Mouse (Mus musculus) adrenal gland (tissue): ENCODE results near the gene Dnajb13.

ENCODE experiments used
- intact Hi-C: fragments of 180-260 bp; cut with DNase I; formaldehyde crosslinking; loops from one replicate; pipeline ENCODE4 v1.15.1; 2025
- long read RNA-seq, 2 experiments: library from polyadenylated mRNA; unstranded; transcript quantifications; one replicate each; pipeline ENCODE4 v2.0.0; 2020; ENCODE audit warnings: borderline replicate concordance in 1 of 2; ENCODE audit not compliant: insufficient replicate concordance in 1 of 2

Gene Dnajb13
- long read RNA-seq, experiment 1 = 0 reads
- long read RNA-seq, experiment 2, partial matches to known transcripts = 1 of 1 reads
- long read RNA-seq, experiment 2, other reads (novel, unspliced or antisense) = 0 of 1 reads

DNA sequence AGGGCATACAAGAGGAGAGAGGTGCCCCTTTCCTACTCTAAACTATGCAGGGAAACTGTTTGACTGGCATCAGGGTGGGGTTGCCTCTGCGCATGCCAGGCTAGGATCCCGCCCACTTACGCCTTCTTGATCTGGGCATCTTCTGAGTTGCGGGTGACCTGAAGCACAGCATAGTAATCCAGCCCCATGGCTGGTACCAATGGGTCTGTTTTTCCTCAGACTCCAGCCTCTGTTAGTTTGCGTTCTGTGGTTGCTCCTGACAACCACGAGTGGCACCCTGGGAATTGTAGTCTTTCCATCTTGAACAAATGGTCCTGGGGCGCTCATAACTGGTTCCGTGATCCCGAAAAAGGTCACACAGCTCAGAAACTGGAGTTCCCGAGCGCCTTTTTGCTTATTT is at the start of gene Dnajb13:
Gene Dnajb13 (minus strand): TSS at position 388 of the 400 bp plus-strand sequence.
- intact Hi-C loops = loop anchor here (5.0 to 10.0 kb wide), 2 partner anchors 58 to 290 kb away; no protein-coding TSS in a partner anchor

DNA sequence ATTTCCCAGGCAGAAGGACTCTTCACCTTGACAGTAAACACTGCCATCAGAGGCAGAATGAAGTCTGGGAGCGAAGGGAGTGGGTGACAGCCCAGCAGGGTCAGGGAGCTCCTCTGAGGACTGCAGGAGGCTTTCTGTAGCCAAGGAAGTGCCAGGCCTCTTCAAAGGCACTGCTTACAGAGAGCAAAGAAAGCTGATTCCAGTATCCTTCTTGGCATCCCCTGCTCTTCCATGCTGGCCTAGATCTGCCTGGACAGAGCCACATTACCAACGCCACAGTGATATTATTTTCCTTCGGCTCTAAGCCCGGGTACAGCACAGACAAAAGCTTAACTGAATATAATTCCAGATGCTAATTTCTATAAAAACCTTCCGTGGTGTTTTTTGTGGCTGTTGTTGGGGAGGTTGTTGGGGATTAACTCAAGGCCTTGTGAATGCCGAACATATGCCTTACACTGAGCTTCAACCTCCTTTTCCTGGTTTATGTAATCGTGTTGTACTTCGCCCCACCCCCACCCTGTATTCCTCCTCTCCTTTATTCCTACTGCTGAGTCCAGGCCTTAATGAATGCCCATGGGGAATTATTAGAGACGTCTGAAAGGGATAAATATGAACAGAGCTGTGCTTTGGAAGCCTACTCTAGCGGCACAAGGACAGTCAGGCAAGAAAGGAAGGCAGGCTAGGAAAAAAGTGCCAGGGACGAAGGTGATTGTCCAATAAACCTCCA is 47.3 kb upstream of the Dnajb13 start:
- intact Hi-C loops = no loop called here

DNA sequence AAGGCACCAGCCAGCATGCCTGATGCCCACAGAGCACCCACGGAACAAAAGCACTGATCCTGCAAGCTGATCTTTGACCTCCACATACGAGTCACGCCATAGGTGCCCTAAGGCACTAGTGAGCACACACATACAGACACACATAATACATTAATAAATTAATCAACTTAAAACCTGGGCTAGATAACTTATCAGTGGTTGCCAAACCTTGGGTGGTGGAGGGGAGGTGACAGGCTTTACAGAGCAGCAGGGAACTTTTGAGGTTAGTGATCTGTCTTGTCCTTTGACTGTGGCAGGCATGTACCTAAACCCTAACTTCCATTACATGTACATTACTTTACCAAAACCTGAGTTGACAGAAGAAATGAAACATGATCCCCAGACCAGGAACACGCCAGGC is 44.6 kb upstream of the Dnajb13 start:
- intact Hi-C loops = no loop called here

DNA sequence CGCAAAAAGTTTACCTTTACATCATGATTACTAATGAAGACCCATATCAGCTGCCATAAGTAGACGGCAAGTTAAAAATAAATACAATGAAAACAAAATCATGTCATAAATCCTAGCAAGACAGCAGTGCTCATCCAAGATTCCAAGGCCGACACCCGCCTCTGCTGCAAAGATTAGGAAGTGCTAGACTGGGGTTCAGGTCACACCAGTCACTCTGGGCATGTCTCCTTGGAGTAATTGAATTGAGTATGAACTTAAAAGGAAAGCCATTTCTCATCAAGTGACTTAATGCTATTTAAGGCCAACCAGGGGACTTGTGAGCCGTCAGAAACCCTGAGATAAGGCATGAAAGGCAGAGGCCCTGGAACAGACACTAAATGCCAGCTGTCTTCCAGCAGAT is 42.5 kb upstream of the Dnajb13 start:
- intact Hi-C loops = no loop called here

DNA sequence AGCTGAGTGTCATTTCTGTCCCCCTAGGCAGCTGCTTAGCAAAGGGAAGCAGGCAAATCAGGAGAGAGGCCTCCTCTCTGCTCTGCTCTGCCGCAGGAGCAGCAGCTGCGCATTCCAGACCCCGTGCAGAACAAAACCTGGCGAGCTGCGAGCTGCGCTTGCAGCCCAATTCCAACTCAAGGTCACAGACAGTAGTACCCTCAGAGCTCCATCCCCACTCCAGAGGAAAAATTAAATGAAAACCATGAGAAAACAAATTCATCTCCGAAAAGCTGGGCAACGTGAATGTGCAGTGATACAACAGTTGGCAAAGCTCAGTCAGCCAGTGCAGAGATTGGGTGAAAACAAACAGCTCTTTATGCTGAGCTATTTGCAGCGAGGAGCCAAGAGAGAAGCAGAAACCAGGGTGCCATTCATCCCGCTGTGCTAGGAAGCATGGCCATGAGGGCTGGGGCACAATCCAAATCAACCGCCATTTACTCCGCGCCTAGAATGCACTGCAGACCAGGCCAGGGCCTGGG is 40.7 kb upstream of the Dnajb13 start:
- intact Hi-C loops = no loop called here

DNA sequence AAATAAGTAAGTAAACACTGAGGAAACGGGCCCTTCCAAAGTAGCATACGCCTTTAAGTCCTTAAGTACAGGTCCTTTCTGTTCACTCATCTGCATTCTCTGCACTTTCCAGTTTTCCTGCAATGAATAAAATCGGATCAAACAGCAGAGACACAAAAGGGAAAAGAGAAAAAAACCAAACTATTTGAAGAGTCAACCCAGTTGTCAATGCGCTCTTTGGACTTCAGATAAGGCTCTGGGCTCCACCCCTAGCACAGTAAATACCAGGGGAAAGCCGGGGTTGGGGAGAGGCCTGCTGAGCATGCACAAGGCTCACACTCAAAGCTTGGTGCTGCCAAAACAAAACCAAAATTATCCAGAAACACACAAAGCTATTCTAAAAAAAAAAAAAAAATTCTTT is 40.2 kb upstream of the Dnajb13 start:
- intact Hi-C loops = no loop called here

DNA sequence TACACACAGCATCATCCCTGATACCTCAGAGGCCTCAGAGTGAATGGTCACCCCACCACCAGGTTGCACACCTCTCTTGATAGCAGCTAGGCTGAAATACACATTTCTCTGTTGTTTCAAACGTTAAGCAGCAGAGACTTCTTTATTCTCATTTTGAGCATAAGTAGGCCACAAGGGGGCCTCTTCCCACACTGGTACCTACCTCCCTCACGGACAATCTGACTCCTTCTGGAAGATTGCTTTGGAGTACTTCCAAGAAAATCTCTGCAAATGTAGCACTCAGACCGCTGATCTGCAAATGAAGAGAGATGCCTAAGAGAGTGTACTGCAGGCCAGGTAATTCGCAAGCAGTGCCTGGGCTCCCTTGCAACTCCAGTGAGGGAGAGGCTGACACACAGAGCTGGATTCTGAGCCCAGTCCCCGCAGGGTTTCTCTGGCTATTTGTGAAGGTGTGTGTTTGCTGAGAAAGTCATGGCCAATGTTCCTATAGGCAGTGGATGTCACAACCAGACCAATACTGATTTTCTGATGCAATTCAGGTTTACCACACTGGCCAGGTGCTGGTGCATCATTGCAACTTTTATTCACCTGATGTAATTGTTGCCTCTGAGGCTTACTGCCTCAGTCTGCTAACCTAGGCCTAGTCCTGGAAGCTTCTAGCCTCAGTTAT is 35.7 kb upstream of the Dnajb13 start:
- intact Hi-C loops = no loop called here

DNA sequence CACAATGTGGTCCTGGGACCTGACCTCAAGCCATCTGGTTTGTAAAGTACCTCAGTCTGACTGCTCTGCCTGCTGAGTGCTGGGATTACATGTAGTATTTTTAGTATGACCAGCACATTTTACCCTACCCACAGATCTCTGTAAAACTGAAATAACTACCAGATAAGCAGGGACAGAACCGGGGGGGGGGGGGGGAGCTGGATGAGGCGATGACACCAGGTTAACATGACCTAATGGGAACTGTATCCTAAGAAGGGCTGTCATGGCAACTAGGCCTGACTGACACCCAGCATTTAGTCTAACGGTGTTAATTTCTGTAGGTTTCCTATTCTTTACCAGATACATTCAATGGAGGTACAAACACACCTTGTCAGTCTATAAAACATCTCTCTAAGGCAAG is 35.0 kb upstream of the Dnajb13 start:
- intact Hi-C loops = no loop called here

DNA sequence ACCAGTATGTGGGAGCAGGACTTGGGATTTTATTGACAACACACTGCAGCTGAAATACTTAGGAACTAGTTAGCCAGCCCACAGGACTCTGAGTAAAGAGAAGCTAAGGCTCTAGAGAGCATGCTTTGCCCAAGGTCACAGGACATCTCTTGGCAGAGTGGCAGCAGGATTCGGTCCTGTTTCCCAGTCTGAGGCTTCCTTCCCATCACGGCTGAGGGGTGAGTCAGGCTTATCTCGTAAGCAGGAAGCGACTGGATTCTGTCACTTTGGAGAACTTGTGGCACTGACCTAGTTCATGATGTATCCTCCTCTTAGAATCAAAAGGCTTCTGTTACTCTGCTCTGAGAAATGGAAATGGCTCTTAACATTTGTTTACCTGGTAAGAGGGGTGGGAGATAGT is 32.9 kb upstream of the Dnajb13 start:
- intact Hi-C loops = no loop called here

DNA sequence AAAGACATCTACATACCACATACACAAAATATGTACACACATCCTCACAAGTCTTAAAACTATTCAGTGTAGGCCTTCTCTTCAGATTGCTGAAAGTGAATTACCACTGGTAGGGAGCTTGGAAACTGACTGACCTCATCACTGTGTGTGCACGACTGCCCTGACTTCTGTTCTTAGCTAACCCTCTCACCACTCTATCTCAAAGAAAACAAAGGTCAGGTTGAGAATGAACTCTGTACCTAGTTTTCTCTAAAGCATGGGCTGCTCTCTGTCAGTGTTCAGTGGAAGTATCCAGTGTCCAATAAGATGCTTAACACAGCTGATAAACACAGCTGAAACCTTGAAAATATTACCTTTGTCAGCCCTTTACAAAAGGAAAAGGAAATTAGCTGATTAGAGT is 29.7 kb upstream of the Dnajb13 start:
- intact Hi-C loops = no loop called here

DNA sequence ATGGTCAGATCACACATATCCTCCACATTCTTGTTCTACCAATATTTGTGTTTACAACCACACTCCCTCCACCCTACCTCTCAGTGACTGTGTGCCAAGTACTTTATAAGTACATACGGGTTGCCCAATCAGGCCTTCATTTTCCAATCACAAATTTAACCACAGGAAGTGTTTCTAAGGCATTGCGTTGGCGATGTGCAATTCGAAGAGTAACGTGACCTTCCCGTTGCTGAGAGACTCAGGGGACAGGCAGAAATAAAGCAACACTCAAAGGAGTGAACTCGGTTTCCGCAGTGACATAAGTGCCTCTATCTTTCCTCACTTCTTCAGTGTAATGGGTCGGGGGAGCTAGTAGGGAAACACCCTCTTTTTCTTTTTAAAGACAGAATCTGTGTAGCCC is 24.8 kb upstream of the Dnajb13 start:
- intact Hi-C loops = loop anchor here (5.0 kb wide), 1 partner anchor 68 kb away; the partner anchor contains the start of genes Mrpl48 and Rab6a

DNA sequence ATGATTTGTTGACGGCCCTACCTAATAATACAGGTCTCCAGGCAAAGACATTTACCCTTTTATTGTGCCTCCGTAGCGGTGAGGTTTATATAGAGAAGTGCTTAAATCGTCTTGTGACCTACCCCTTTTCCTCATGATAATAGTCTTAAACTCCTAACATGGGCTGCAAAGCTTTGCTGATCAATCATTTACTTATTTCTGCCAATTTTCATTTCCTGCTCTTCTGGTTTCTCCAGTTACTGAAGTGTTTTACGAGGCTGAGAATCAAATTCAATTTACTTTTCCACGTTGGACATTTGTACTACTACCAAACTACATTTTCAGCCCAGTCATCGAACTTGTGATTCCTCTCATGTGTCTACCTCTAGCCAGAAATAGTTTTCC is 22.8 kb upstream of the Dnajb13 start:
- intact Hi-C loops = loop anchor here (5.0 kb wide), 1 partner anchor 70 kb away; the partner anchor contains the start of genes Mrpl48 and Rab6a

DNA sequence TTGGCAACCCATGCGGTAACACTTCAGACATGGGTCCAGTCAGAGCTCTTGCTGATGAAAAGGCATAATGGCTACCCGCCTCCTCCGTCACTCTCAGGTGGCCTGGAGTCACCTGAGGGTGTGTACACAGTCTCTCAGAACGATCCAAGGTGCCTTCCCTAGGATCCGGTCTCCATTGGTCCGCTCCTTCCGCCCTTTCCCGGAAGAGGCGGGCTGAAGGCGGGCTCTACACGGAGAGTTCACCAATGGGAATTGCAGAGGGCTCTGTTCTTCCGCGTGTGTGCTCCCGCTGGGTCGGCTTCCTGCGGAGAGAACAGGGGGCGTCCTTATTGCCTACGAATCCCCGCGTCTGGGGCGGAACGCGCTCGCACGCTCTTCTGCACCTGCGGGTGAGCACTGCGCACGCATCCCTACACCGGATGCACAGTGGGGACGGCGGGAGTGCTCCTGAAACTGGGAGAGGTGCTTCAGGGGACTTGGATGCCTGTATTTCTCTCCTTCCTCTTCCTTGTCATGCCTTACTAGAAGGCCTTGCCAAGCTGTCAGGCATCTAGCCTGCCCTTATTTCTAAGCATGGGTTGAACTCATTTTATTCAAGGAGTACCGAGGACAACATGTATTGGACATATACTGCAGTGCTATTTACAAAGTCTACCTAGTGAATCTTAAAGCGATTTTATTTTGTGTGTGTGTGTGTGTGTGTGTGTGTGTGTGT is 22.2 kb upstream of the Dnajb13 start, which contains the start of gene Coa4:
Gene Coa4 (plus strand): TSS at position 268 of the 715 bp plus-strand sequence.
- intact Hi-C loops = loop anchor here (5.0 kb wide), 1 partner anchor 70 kb away; the partner anchor contains the start of genes Mrpl48 and Rab6a

DNA sequence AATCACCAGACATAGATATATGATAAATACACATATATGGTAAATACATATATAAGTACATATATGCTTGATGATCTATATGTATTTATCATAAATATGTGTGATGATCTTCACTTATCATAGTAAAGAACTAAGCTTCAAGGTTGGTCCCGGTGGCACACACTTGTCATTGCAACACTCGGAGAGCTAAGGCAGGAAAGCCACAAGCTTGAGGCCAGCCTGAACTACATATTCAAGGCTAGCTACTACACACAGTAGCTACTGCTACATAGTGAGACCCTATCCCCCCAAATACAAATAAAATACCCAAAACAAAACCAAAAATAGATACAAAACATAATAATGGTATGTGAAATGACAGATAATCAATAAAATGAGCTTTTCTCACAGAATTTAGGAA is 21.1 kb upstream of the Dnajb13 start:
- intact Hi-C loops = loop anchor here (5.0 kb wide), 1 partner anchor 71 kb away; the partner anchor contains the start of genes Mrpl48 and Rab6a

DNA sequence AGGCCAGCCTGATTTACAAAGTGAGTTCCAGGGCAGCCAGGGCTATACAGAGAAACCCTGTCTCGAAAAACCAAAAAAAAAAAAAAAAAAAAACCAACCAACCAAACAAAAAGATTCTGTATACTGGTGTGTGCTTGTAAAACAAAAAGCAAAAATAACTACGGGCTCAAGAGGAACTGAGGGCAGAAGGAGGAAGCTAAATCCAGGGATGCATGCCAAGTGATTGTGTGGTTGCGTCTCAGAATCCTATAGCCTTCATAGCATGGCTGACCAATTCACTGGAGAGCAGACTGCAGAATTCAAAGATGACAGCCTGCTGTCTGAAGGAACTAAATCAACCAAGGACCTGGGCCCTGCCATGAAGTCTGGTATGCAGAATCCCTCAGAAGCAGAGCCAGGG is 19.5 kb upstream of the Dnajb13 start:
- intact Hi-C loops = no loop called here

DNA sequence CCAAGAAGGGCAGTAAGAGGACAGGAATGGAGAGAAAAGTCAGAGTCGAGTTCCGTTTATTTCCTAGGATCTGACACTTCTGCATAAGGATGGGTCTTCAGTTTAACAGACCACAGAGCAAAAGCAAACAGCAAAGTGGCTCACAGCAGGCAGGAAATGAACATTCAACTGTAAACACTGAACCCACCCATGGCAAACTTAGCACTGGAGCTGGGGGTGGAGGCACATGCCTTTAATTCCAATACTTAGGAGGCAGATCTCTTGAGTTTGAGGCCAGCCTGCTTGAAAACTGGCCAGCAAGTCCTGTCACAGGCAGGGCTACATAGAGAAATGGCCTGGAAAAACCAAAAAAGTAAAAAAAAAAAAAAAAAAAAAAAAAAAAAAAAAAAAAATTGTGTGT is 18.7 kb upstream of the Dnajb13 start:
- intact Hi-C loops = no loop called here

DNA sequence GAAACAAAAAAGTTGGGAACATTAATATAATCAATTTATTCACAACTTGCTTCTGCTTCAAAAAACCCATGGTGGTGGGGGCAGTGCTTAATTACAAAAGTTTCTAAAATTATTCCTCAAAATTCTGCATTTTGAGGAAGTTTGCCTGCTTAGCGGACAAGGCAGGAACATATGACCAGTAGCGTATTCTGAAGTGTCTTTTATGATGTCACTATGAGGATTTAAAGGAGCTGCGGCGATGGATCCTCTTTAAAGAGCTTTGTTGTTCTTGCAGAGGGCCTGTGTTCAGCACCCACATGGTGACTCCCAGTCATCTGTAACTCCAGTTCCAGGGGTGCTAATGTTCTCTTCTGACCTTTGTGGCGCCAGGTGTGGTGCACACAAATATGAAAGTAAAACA is 16.0 kb upstream of the Dnajb13 start:
- intact Hi-C loops = no loop called here

DNA sequence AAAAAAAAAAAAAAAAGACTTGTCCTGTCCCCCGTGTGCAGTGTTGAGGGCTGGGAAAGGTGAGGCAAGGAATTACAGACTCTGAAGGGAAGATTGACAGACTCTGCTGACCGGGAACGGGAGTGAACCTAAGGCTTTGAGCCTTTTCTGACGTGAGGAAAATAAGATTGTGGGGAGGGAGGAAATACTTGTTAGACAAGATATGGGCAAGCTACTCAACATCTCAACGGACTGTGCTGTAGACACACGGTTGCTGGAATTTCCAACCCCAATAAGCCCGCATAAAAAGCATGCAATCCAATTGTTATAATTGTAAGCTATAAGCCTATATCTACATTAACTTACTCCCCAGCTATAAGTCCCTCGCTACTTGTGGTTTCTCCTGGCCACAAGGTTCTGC is 9.9 kb upstream of the Dnajb13 start:
- intact Hi-C loops = loop anchor here (5.0 kb wide), 2 partner anchors 113 to 158 kb away; no protein-coding TSS in a partner anchor

DNA sequence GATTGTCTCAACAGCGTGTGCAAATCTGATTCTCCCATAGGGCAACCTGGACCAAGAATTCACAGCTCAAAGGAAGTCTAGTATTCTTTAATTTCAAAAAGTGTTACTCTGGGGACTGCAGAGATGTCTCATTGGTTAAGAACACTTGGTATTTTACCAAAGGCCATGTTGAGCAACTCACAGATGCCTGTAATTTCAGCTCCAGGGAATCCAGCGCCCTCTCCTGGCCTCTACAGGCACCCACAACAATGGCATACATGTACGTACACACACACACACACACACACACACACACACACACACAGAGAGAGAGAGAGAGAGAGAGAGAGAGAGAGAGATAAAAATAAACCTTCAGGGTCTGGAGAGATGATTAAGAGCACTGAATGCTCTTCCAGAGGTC is 7.5 kb upstream of the Dnajb13 start:
- intact Hi-C loops = loop anchor here (5.0 kb wide), 2 partner anchors 115 to 160 kb away; no protein-coding TSS in a partner anchor

DNA sequence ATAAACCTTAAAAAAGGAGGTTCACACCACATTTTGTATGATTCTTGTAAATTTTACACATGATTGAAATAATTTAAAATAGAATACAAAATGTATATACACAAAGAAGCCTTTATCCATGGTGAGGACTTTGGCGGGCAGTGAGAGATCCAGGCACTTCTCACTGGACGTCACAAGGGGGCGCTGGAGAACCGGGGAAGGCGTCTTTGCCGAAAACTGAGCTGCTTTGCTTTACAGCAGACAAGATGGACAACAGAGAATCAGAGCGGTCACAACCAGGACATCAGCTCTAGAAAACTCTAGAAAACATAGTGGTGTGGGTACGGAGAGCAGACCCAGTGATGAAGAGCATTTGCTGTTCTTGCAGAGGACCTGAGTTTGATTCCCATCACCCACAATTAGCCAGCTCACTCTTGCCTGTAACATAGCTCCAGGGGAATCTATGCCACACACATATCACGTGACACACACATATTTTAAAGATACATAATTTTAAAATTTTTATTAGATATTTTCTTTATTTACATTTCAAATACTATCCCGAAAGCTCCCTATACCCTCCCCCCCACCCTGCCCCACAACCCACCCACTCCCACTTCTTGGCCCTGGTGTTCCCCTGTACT is 6.0 kb upstream of the Dnajb13 start:
- intact Hi-C loops = loop anchor here (1.0 to 5.0 kb wide), 3 partner anchors 117 to 162 kb away; no protein-coding TSS in a partner anchor

DNA sequence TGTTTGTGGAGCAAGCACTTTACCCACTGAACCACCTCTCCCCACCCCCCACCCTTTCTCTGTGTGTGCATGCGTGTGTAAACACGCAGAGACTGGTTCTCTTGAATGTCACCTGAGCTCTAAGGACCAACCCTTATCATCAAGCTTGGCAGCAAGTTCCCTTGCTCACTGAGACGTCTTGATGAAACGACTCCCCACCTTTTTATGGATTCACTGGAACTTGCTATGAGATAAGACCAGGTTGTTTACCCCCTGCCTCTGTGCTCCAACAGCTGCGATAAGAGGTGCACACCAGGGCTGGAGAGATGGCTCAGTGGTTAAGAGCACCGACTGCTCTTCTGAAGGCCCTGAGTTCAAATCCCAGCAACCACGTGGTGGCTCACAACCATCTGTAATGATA is 5.4 kb upstream of the Dnajb13 start:
- intact Hi-C loops = loop anchor here (5.0 kb wide), 2 partner anchors 117 to 162 kb away; no protein-coding TSS in a partner anchor
